Mouse (Mus musculus) heart, adult 8-10 months (tissue): ENCODE results near the gene Erlin1. TPM values are rescaled to one million over a fixed set of nuclear protein-coding genes. Genes with fewer than 3 reads are reported as not detected.

Source experiments
- DNase-seq: peaks from one replicate; pipeline ENCODE4 v3.0.0; 2022; ENCODE audit warnings: low spot score
- total RNA-seq, 4 experiments: library from RNA; stranded (reverse); gene quantifications; 2 replicates each; pipeline ENCODE4 v1.2.4; 2022

The Erlin1 gene
- total RNA-seq, 4 experiments from 2014 or later = 6.7 to 11.7 (median 7.7) TPM

- no peak for DNase-seq
Measured at GRCm38 (mm10) chr19:44000061-44000460, 69.5 kb downstream of the Erlin1 start.

GRCm38 (mm10) chr19:43998802-43999527 lies 70.6 kb downstream of the Erlin1 start:
- DNase-seq = no peak

GRCm38 (mm10) chr19:43998101-43998500 lies 71.5 kb downstream of the Erlin1 start:
- DNase-seq = no peak

- no peak for DNase-seq
Measured at GRCm38 (mm10) chr19:43995427-43995826, 74.2 kb downstream of the Erlin1 start.

GRCm38 (mm10) chr19:43992464-43992863 lies 77.1 kb downstream of the Erlin1 start:
- DNase-seq = no peak

GRCm38 (mm10) chr19:43990362-43990761 lies 79.2 kb downstream of the Erlin1 start:
- no peak for DNase-seq

- DNase-seq = no peak
Measured at GRCm38 (mm10) chr19:43986069-43986794, 83.4 kb downstream of the Erlin1 start, which contains the start of gene Cpn1. Gene Cpn1, minus strand, starts transcription at chr19:43986556.

Other genes with a start within 250 kb of the Erlin1 start
- 10 to 100 TPM in 1 of 4 experiments, 1 to 10 TPM in 3; 8.9 to 10.3 (median 9.2) TPM for gene Dnmbp, start 129.6 kb downstream of the Erlin1 start, total RNA-seq
- gene Cpn1, start 83.2 kb downstream of the Erlin1 start, total RNA-seq = under 1 TPM in 3 of 4 experiments, not detected in 1; 0.19 to 0.22 (median 0.19) TPM
- not detected for gene Cyp2c23, start 40.6 kb downstream of the Erlin1 start, total RNA-seq
- gene Chuk, start 37.7 kb upstream of the Erlin1 start, total RNA-seq = 10 to 100 TPM; 27.2 to 33.0 (median 29.3) TPM
- gene Cwf19l1, start 66.1 kb upstream of the Erlin1 start, total RNA-seq = 10 to 100 TPM in 1 of 4 experiments, 1 to 10 TPM in 3; 7.3 to 10.3 (median 9.0) TPM
- 10 to 100 TPM; 14.1 to 21.6 (median 18.3) TPM for gene Bloc1s2, start 76.7 kb upstream of the Erlin1 start, total RNA-seq
- not detected for gene Pkd2l1, start 122.7 kb upstream of the Erlin1 start, total RNA-seq
- under 1 TPM in 2 of 4 experiments, not detected in 2; 0.19 to 0.35 TPM for gene Scd3, start 133.5 kb upstream of the Erlin1 start, total RNA-seq
- gene Scd2, start 223.9 kb upstream of the Erlin1 start, total RNA-seq = 10 to 100 TPM in 1 of 4 experiments, 1 to 10 TPM in 3; 7.5 to 10.2 (median 9.4) TPM